In genomic region chr1:152140175-152140574, GRCm38 (mm10) we compare ENCODE assay signal across 23 mouse cellular contexts. TPM values are rescaled to one million over a fixed set of nuclear protein-coding genes. Genes with fewer than 3 reads are reported as not detected.
DNase-seq lines count a peak whose midpoint lies in the region; ATAC-seq lines count a peak whose summit lies in the region.
"Had no signal": no experiment of that assay in that cellular context is flagged by ENCODE, and none has a peak within 500 bp of the region (broad histone marks: within the 10 kb centered on the region; RNA-seq: fewer than 3 reads in every experiment).

No protein-coding gene starts in this region.

- H3K9ac ChIP-seq in heart, embryonic 11.5 days (ENCODE audit: low read depth, low read length): no peak overlapping the region
- no peak overlapping the region for H3K9ac ChIP-seq in kidney, embryonic 15.5 days
- H3K9ac ChIP-seq: forebrain, embryonic 15.5 days; hindbrain, embryonic 14.5 days; liver, embryonic 15.5 days; lung, embryonic 15.5 days; midbrain, embryonic 15.5 days; neural tube, embryonic 13.5 days had no signal

- H3K36me3 ChIP-seq in heart, embryonic 11.5 days (ENCODE audit: control insufficient read depth, insufficient read depth, low read length): no peaks in the 10 kb centered on the region
- H3K36me3 ChIP-seq in kidney, embryonic 15.5 days: no peaks in the 10 kb centered on the region
- H3K36me3 ChIP-seq: embryonic facial prominence, embryonic 10.5 days; forebrain, embryonic 15.5 days; liver, embryonic 15.5 days; lung, embryonic 15.5 days; midbrain, embryonic 15.5 days; neural tube, embryonic 13.5 days had no signal

- no peaks in the 10 kb centered on the region for H3K4me1 ChIP-seq in heart, embryonic 11.5 days (ENCODE audit: control insufficient read depth, insufficient read depth, low read length)
- H3K4me1 ChIP-seq in kidney, embryonic 15.5 days: no peaks in the 10 kb centered on the region
- H3K4me1 ChIP-seq: embryonic facial prominence, embryonic 10.5 days; forebrain, embryonic 15.5 days; liver, embryonic 15.5 days; lung, embryonic 15.5 days; midbrain, embryonic 15.5 days; neural tube, embryonic 13.5 days had no signal

- H3K27me3 ChIP-seq in heart, embryonic 11.5 days (ENCODE audit: control insufficient read depth, insufficient read depth, low read length): no peaks in the 10 kb centered on the region
- H3K27me3 ChIP-seq in kidney, embryonic 15.5 days: no peaks in the 10 kb centered on the region
- H3K27me3 ChIP-seq: forebrain, embryonic 15.5 days; liver, embryonic 15.5 days; lung, embryonic 15.5 days; midbrain, embryonic 15.5 days; neural tube, embryonic 13.5 days had no signal

- no peak for ATAC-seq in heart, embryonic 11.5 days (replicated peaks; ENCODE audit: insufficient number of reproducible peaks, low FRiP score, low TSS enrichment)
- no peak for ATAC-seq in kidney, embryonic 15.5 days (replicated peaks; ENCODE audit: low FRiP score)
- ATAC-seq: forebrain, embryonic 15.5 days; inflammation-experienced regulatory T-cells, adult 6 months; midbrain, embryonic 15.5 days had no signal

- no peak overlapping the region for H3K4me3 ChIP-seq in heart, embryonic 11.5 days (ENCODE audit: low read depth, low read length)
- no peak overlapping the region for H3K4me3 ChIP-seq in kidney, embryonic 15.5 days (replicated peaks)
- H3K4me3 ChIP-seq: embryonic facial prominence, embryonic 10.5 days; forebrain, embryonic 15.5 days; left cerebral cortex, adult 2 months; liver, embryonic 15.5 days; lung, embryonic 15.5 days; midbrain, embryonic 15.5 days; myocyte; neural tube, embryonic 13.5 days had no signal

- no peaks in the 10 kb centered on the region for H3K9me3 ChIP-seq in heart, embryonic 11.5 days (replicated peaks; ENCODE audit: control insufficient read depth, low read length)
- no peaks in the 10 kb centered on the region for H3K9me3 ChIP-seq in kidney, embryonic 15.5 days (replicated peaks)
- H3K9me3 ChIP-seq: forebrain, embryonic 15.5 days; liver, embryonic 15.5 days; lung, embryonic 15.5 days had no signal

- 25% methylated on average over 5 of the region's 5 CpGs for WGBS in heart, embryonic 11.5 days (ENCODE audit: insufficient replicate concordance)
- WGBS in kidney, embryonic 15.5 days: 69% methylated on average over 5 of the region's 5 CpGs

- peak; percentile 94 for DNase-seq in heart, adult 11 months
- DNase-seq in kidney, adult 18-20 months: peak; percentile 3
- DNase-seq in kidney, adult 9 months: peak; percentile 31
- peak; percentile 35 for DNase-seq in kidney, postnatal 14 days
- no peak for DNase-seq in MN1 (ENCODE audit: low spot score)
- DNase-seq: cerebellum, adult 11-12 months; cerebellum, postnatal 10 days; layer of hippocampus, adult 9-11 months; lung, postnatal 4 days; retina, postnatal 1 day; right cerebral cortex, postnatal 25 days had no signal

- no peak overlapping the region for H3K4me2 ChIP-seq in heart, embryonic 11.5 days
- H3K4me2 ChIP-seq in kidney, embryonic 15.5 days: no peak overlapping the region
- H3K4me2 ChIP-seq: forebrain, embryonic 15.5 days; hindbrain, embryonic 14.5 days; liver, embryonic 15.5 days; lung, embryonic 15.5 days; midbrain, embryonic 15.5 days; neural tube, embryonic 13.5 days had no signal

- no peak overlapping the region for H3K27ac ChIP-seq in heart, embryonic 11.5 days (ENCODE audit: low read depth, low read length)
- H3K27ac ChIP-seq in kidney, embryonic 15.5 days: no peak overlapping the region
- H3K27ac ChIP-seq: embryonic facial prominence, embryonic 10.5 days; forebrain, embryonic 15.5 days; hindbrain, embryonic 14.5 days; left cerebral cortex, adult 2 months; liver, embryonic 15.5 days; lung, embryonic 15.5 days; midbrain, embryonic 15.5 days; neural tube, embryonic 13.5 days had no signal

RNA-seq across cellular contexts. Expression of gene 1700025G04Rik, which starts 50.2 kb away (rescaled TPM):
- polyA plus RNA-seq in heart, embryonic 11.5 days (2014; fragmentation: Nextera tagmentation; extraction: Ambion mirVana): 23.3 and 25.0 TPM in 2 replicates
- 17.2 and 21.2 TPM in 2 replicates for polyA plus RNA-seq in kidney, embryonic 15.5 days (2015; fragmentation: Nextera tagmentation; extraction: Ambion mirVana)
